Mouse (Mus musculus): ENCODE data around the gene Iqgap2.

DNA sequence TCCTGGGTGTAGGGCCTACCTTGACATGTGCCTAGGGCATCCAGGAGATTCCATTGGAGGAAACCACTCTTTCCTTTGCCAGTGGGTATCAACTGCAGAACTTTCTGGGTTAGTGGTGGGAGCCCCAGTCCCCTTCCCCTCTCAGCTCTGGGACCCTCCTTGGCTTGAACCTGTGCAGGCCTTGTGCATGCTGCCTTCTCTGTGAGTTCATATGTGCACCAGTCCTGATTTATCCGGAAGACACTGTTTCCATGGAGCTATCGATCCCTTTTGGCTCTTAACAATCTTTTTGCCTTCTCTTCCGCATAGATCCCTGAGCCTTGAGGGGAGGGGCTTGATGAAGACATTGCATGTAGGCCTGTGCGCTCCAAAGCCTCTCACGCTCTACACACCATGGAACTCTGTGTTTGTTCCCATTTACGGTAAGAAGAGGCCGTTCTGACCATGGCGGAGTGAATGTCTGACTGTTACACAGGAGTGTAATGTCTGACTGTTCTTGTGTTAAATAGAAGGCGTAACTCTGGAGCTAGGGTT is 195.5 kb downstream of the Iqgap2 start:
- TF ChIP-seq GATA1 (IDR thresholded peaks at IDR 0.05; ENCODE audit: low read length) (no peak), TAL1 (IDR thresholded peaks at IDR 0.05; ENCODE audit: low read length) (no peak)
